Mouse (Mus musculus): Measurements from ENCODE around the gene Prrg2. TPM values are rescaled to one million over a fixed set of nuclear protein-coding genes. Genes with fewer than 3 reads are reported as not detected.

Gene Prrg2
- polyA plus RNA-seq, 1 experiment from 2014 or later: 17.9 TPM

DNA sequence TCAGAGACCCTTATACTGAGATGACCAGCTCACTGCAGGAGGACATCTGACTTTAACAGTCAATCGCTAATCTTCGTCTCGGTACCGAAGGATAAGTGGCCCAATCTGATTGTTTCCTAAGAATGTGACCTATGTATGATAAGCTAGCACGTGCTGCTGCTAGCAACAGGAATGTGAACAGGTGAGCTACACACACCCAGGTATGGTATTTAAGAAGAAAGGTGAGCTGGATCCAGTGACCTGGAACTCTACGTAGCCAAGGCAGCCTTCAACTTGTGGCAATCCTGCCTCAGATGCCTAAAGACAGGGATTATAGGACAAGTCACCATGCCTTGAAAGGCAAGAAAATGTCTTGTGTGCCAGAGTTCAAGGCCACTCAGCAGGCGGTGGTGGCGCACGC lies 24.1 kb downstream of the Prrg2 start:
- Histone ChIP-seq H3K9ac (no peak overlapping the region), H3K27me3 (replicated peaks) (no peaks in the 10 kb centered on the region), H3K27ac (no peak overlapping the region), H3K4me1 (no peaks in the 10 kb centered on the region), H3K4me3 (no peak overlapping the region), H3K4me2 (replicated peaks) (no peak overlapping the region), H3K36me3 (peaks cover 99% of the 10 kb centered on the region), H3K9me3 (no peaks in the 10 kb centered on the region)
- WGBS: 95% methylated on average over 9 of the region's 9 CpGs
- ATAC-seq (ENCODE audit: low FRiP score, low read depth): no peak

GRCm38 (mm10) chr7:45037720-45038361 lies 24.6 kb downstream of the Prrg2 start:
- Histone ChIP-seq H3K36me3 (peaks cover 98% of the 10 kb centered on the region), H3K27me3 (replicated peaks) (no peaks in the 10 kb centered on the region), H3K4me3 (no peak overlapping the region), H3K4me2 (replicated peaks) (no peak overlapping the region), H3K4me1 (no peaks in the 10 kb centered on the region), H3K9me3 (no peaks in the 10 kb centered on the region), H3K27ac (no peak overlapping the region), H3K9ac (no peak overlapping the region)
- WGBS: 77% methylated on average over 7 of the region's 7 CpGs
- ATAC-seq (ENCODE audit: low FRiP score, low read depth): no peak

GRCm38 (mm10) chr7:45036702-45037101 lies 25.8 kb downstream of the Prrg2 start:
- no peaks in the 10 kb centered on the region for H3K4me1 ChIP-seq
- no peaks in the 10 kb centered on the region for H3K9me3 ChIP-seq
- no peak overlapping the region for H3K27ac ChIP-seq
- H3K36me3 ChIP-seq: peaks cover 98% of the 10 kb centered on the region
- WGBS: 94% methylated on average over 11 of the region's 11 CpGs
- no peak overlapping the region for H3K4me2 ChIP-seq (replicated peaks)
- H3K4me3 ChIP-seq: no peak overlapping the region
- no peaks in the 10 kb centered on the region for H3K27me3 ChIP-seq (replicated peaks)
- no peak overlapping the region for H3K9ac ChIP-seq
- no peak for ATAC-seq (ENCODE audit: low FRiP score, low read depth)

DNA sequence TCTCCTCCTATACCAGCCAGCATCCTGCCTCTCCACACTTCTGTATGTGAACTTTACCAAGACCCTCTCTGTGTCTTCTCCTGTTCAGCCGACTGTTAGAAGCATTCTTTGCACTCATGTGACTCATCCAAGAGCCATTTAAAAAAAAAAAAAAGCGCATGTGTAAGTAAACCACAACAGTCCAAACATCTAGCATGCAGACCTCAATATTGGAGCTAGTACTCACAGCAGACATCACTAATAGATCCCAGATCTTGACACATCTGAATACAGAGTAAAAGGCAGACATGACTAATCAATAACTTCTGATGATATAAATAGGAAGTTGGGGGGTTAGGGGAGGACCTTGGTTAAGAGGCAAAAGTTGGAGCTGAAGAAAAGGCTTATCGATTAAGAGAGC lies 26.8 kb downstream of the Prrg2 start:
- WGBS: 94% methylated on average over 3 of the region's 3 CpGs
- no peak for ATAC-seq (ENCODE audit: low FRiP score, low read depth)

GRCm38 (mm10) chr7:45033722-45034359 lies 28.6 kb downstream of the Prrg2 start:
- no peaks in the 10 kb centered on the region for H3K4me1 ChIP-seq

More for the DNA sequence above, 26.8 kb downstream of the Prrg2 start:
- Histone ChIP-seq H3K4me2 (replicated peaks) (no peak overlapping the region), H3K36me3 (peaks cover 98% of the 10 kb centered on the region), H3K27me3 (replicated peaks) (no peaks in the 10 kb centered on the region), H3K9me3 (no peaks in the 10 kb centered on the region), H3K9ac (no peak overlapping the region), H3K4me1 (no peaks in the 10 kb centered on the region), H3K4me3 (no peak overlapping the region), H3K27ac (no peak overlapping the region)

GRCm38 (mm10) chr7:45030857-45031256 lies 31.6 kb downstream of the Prrg2 start:
- no peaks in the 10 kb centered on the region for H3K27me3 ChIP-seq (replicated peaks)
- no peak overlapping the region for H3K4me2 ChIP-seq (replicated peaks)
- ATAC-seq (ENCODE audit: low FRiP score, low read depth): no peak
- H3K36me3 ChIP-seq: peaks cover 93% of the 10 kb centered on the region
- H3K9me3 ChIP-seq: no peaks in the 10 kb centered on the region
- no peak overlapping the region for H3K27ac ChIP-seq
- H3K9ac ChIP-seq: no peak overlapping the region
- H3K4me1 ChIP-seq: peaks cover 6% of the 10 kb centered on the region; the same call in 1 of the 2 replicates
- WGBS: 94% methylated on average over 8 of the region's 8 CpGs
- H3K4me3 ChIP-seq: no peak overlapping the region

More at GRCm38 (mm10) chr7:45033722-45034359, 28.6 kb downstream of the Prrg2 start:
- no peak overlapping the region for H3K27ac ChIP-seq
- no peaks in the 10 kb centered on the region for H3K9me3 ChIP-seq
- no peak overlapping the region for H3K4me3 ChIP-seq
- no peak for ATAC-seq (ENCODE audit: low FRiP score, low read depth)
- H3K9ac ChIP-seq: no peak overlapping the region
- peaks cover 98% of the 10 kb centered on the region for H3K36me3 ChIP-seq
- H3K27me3 ChIP-seq (replicated peaks): no peaks in the 10 kb centered on the region
- WGBS: 95% methylated on average over 19 of the region's 19 CpGs
- no peak overlapping the region for H3K4me2 ChIP-seq (replicated peaks)

DNA sequence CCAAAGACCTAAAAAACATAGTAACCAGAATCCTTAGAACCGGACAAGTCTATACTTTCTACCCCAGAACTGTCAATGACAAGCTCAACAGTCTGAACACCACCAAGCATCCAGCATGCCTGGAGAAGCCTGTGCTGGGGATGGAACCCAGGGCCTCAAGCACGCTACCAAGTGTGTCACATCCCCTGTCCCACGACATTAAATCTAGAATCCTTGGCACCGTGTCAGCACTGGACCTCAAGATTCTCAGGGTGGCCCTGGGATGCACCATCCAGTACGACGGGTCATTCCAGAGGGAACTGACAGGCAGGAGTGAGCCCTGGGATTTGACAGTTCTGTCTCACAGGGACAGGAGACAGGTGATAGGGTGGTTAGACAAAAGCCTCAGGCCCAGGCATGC lies 32.5 kb downstream of the Prrg2 start:
- WGBS: 95% methylated on average over 6 of the region's 6 CpGs
- ATAC-seq (ENCODE audit: low FRiP score, low read depth): no peak

DNA sequence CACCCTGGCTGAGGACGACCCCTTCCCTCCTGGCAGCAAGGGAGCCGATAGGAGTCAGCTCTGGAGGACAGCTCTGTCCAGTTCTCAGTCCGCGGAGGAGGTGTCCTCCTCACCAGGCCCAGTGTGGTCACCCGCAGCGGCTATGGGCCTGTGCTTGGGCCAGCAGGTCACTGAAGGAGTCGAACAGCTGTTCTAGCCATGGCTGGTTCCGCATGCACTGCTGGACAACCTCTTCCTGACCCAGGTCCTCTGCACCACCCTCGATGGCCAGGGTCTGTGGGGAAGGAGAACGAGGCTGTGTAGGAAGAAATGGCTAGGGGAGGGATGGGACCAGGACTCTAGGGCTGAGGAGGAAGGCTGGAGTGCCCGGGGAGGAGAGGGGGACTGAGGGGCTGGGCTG lies 34.1 kb downstream of the Prrg2 start:
- ATAC-seq (ENCODE audit: low FRiP score, low read depth): no peak
- 92% methylated on average over 11 of the region's 11 CpGs for WGBS
- no peaks in the 10 kb centered on the region for H3K9me3 ChIP-seq
- H3K27me3 ChIP-seq (replicated peaks): no peaks in the 10 kb centered on the region
- H3K9ac ChIP-seq: no peak overlapping the region
- H3K27ac ChIP-seq: no peak overlapping the region
- H3K4me1 ChIP-seq: peaks cover 6% of the 10 kb centered on the region; the same call in 1 of the 2 replicates
- H3K4me2 ChIP-seq (replicated peaks): no peak overlapping the region
- H3K4me3 ChIP-seq: no peak overlapping the region
- peaks cover 67% of the 10 kb centered on the region for H3K36me3 ChIP-seq

More for the DNA sequence above, 32.5 kb downstream of the Prrg2 start:
- Histone ChIP-seq H3K9me3 (no peaks in the 10 kb centered on the region), H3K4me3 (no peak overlapping the region), H3K27ac (no peak overlapping the region), H3K4me2 (replicated peaks) (no peak overlapping the region), H3K27me3 (replicated peaks) (no peaks in the 10 kb centered on the region), H3K9ac (no peak overlapping the region), H3K36me3 (peaks cover 84% of the 10 kb centered on the region), H3K4me1 (peaks cover 6% of the 10 kb centered on the region; the same call in 1 of the 2 replicates)

- Histone ChIP-seq H3K4me3 (no peak overlapping the region), H3K9ac (no peak overlapping the region), H3K9me3 (no peaks in the 10 kb centered on the region), H3K27me3 (replicated peaks) (no peaks in the 10 kb centered on the region), H3K36me3 (peaks cover 62% of the 10 kb centered on the region), H3K4me1 (peaks cover 6% of the 10 kb centered on the region; the same call in 1 of the 2 replicates), H3K27ac (no peak overlapping the region), H3K4me2 (replicated peaks) (no peak overlapping the region)
- 91% methylated on average over 9 of the region's 9 CpGs for WGBS
- ATAC-seq (ENCODE audit: low FRiP score, low read depth): no peak
Measured at GRCm38 (mm10) chr7:45027761-45028160, 34.7 kb downstream of the Prrg2 start.

- no peak overlapping the region; the same call in 1 of the 2 replicates for H3K27ac ChIP-seq
- no peak overlapping the region for H3K9ac ChIP-seq
- H3K4me1 ChIP-seq: peaks cover 6% of the 10 kb centered on the region; the same call in 1 of the 2 replicates
- H3K36me3 ChIP-seq: peaks cover 47% of the 10 kb centered on the region
- H3K9me3 ChIP-seq: no peaks in the 10 kb centered on the region
- H3K4me2 ChIP-seq (replicated peaks): no peak overlapping the region
- 50% methylated on average over 2 of the region's 2 CpGs for WGBS
- H3K27me3 ChIP-seq (replicated peaks): no peaks in the 10 kb centered on the region
- no peak for ATAC-seq (ENCODE audit: low FRiP score, low read depth)
- H3K4me3 ChIP-seq: no peak overlapping the region
Measured at GRCm38 (mm10) chr7:45026256-45026655, 36.2 kb downstream of the Prrg2 start.

DNA sequence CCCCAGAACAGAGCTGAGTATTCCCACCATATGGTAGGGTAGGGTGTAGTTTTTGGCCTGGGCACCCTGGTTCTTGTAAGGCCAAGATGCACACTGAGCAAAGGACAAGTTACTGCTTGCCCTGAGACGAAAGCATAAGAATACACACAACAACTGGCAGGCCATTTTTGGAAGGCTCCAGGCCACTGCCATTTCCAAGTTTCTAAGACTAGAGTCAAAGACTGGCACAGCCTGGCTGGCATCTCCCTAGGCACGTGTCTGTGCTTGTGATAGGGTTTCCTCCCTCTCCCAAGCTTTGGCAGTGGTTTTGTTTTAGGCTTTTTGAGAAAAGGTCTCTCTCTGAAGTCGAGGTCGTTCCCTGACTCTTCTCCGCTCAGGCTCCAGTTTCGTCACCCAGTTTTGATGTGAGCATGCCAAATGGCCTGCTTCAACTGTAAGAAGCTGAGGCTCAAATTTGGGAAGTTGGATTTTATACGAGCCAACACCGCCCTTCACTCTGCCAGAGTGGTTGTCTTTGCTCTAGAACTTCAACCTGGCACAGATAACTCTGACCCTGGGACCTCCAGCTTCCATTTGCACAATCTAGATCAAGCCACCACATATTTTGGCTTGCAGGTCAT lies 36.8 kb downstream of the Prrg2 start:
- no peak overlapping the region for H3K4me2 ChIP-seq (replicated peaks)
- no peaks in the 10 kb centered on the region for H3K27me3 ChIP-seq (replicated peaks)
- ATAC-seq (ENCODE audit: low FRiP score, low read depth): no peak
- no peak overlapping the region for H3K4me3 ChIP-seq
- WGBS: 81% methylated on average over 8 of the region's 8 CpGs
- H3K36me3 ChIP-seq: peaks cover 42% of the 10 kb centered on the region
- no peak overlapping the region for H3K27ac ChIP-seq
- H3K9me3 ChIP-seq: no peaks in the 10 kb centered on the region
- H3K9ac ChIP-seq: no peak overlapping the region
- peaks cover 6% of the 10 kb centered on the region for H3K4me1 ChIP-seq
